Mouse (Mus musculus) adrenal gland, adult 10 weeks (tissue): ENCODE results near the gene Zfp120. TPM values are rescaled to one million over a fixed set of nuclear protein-coding genes. Genes with fewer than 3 reads are reported as not detected.

ENCODE experiments used
- polyA plus RNA-seq: library from polyadenylated mRNA; stranded (reverse); fragments of 350-450 nt; fragmentation: Illumina TruSeq; extraction: RNeasy Lipid Tissue Mini Kit (QIAGEN cat#74804); gene quantifications from one replicate; pipeline ENCODE4 v1.2.3, GENCODE M21; 2014; ENCODE audit warnings: low read depth, low replicate concordance

Zfp120 gene
- 42.2 TPM for polyA plus RNA-seq

DNA sequence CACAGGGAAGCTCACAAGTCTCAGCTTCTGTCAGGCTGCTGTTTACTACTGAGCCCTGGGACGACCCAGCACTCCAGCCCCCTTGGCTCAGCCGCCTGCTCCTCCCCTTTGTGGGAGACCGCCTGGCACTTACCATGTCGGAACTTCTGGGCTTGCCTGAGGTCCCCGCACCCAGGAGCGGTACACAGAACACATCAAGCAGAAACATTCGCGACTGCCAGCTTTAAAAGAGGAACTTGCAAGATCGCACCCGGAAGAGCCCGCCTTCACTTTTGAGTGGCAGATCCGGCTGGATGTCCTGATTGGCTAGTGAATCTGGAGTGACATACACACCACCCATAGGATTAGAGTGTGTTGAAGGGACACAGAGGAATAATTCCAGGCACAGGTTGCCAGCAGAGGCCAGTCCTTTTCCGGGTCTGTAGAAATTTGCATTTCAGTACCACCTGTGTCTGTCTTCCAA is at the start of gene Zfp120:
Gene Zfp120, minus strand, starts transcription at position 274 of the 463 bp plus-strand sequence.

DNA sequence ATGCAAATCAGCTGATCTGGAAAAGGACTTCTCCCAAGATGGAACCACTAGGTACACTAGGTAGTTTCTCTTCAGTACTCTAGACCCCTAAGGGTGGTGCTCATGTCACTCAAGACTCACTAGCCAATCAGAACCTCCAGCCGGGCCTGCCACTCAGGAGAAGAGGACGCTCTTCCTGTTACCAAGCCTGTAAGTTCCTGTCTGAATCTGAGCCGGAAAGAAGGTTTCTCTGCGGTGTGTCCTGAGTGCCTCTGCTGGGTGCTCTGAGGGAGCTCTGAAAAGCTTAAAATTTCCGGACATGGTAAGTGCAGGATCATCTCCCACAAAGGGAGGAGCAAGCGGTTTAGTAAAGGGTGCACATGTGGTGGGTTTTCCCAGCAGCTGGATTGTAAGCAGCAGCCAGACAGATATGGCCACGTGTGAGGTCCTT is 45.1 kb upstream of the Zfp120 start, which contains the start of gene Gm14139:
Gene Gm14139, plus strand, starts transcription at position 186 of the 430 bp plus-strand sequence.

DNA sequence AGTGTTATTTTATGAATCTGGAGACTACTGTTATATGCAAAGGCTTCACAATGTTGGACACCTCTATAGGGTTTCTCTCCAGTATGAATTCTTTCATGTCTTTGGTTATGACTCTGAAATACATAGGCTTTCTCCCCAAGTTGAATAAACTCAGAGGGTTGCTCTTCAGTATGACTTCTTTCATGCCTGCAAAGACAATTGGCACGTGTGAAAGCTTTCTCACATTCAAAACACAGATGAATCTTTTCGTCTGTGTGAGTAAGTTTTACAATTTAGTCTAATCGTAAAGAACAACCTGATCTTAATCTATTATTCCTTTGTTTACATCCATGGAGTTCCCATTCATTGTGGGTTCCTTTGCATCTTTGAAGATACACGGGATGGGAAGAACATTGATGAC is 43.1 kb upstream of the Zfp120 start, which contains the start of gene Gm10770:
Gene Gm10770, minus strand, starts transcription at position 101 of the 400 bp plus-strand sequence.

Other genes starting within 250 kb of the Zfp120 start
- not detected for gene Gm10770, start 43.0 kb upstream of the Zfp120 start, polyA plus RNA-seq
- 1.6 TPM for gene Gm14139, start 45.0 kb upstream of the Zfp120 start, polyA plus RNA-seq
- 26.8 TPM for gene Zfp937, start 81.4 kb upstream of the Zfp120 start, polyA plus RNA-seq
- 43.8 TPM for gene Gm21994, start 118.9 kb upstream of the Zfp120 start, polyA plus RNA-seq
- gene Gm14124, start 120.8 kb upstream of the Zfp120 start, polyA plus RNA-seq, result 0.93 TPM
- 7.2 TPM for gene Gm10130, start 187.0 kb upstream of the Zfp120 start, polyA plus RNA-seq
- gene 3300002I08Rik, start 226.1 kb upstream of the Zfp120 start, polyA plus RNA-seq, result 12.9 TPM